Mouse (Mus musculus) neural tube, embryonic 15.5 days (tissue): ENCODE data around the gene Nrp2. TPM values are rescaled to one million over a fixed set of nuclear protein-coding genes. Genes with fewer than 3 reads are reported as not detected.

Experiments
- ATAC-seq: fragments of 200-750 bp; cut with Nextera tagmentation; 2 replicates; pipeline ENCODE4 v1.8.0; 2017; ENCODE audit warnings: mild to moderate bottlenecking, moderate TSS enrichment, moderate library complexity; ENCODE audit not compliant: low FRiP score
- H3K27ac ChIP-seq: fragments of 300-500 bp; sonication (generic); replicated peaks from 2 replicates; pipeline ENCODE4 v1.5.1; 2015; ENCODE audit warnings: mild to moderate bottlenecking, inconsistent platforms
- H3K27me3 ChIP-seq: fragments of 300-500 bp; sonication (generic); replicated peaks from 2 replicates; pipeline ENCODE4 v1.6.1; 2015; ENCODE audit warnings: inconsistent platforms
- H3K36me3 ChIP-seq: fragments of 300-500 bp; sonication (generic); 2 replicates; pipeline ENCODE4 v1.6.1; 2015; ENCODE audit warnings: inconsistent platforms
- H3K4me1 ChIP-seq: fragments of 300-500 bp; sonication (generic); 2 replicates; pipeline ENCODE4 v1.6.1; 2015; ENCODE audit warnings: inconsistent platforms
- H3K4me2 ChIP-seq: fragments of 300-500 bp; sonication (generic); 2 replicates; pipeline ENCODE4 v1.6.1; 2015; ENCODE audit warnings: inconsistent platforms, mild to moderate bottlenecking, moderate library complexity
- H3K4me3 ChIP-seq: fragments of 300-500 bp; sonication (generic); replicated peaks from 2 replicates; pipeline ENCODE4 v1.5.1; 2015; ENCODE audit warnings: mild to moderate bottlenecking, inconsistent platforms
- H3K9ac ChIP-seq: fragments of 300-500 bp; sonication (generic); replicated peaks from 2 replicates; pipeline ENCODE4 v1.6.1; 2015; ENCODE audit warnings: mild to moderate bottlenecking, inconsistent platforms
- H3K9me3 ChIP-seq: fragments of 300-500 bp; sonication (generic); replicated peaks from 2 replicates; pipeline ENCODE4 v1.6.1; 2016; ENCODE audit warnings: inconsistent platforms
- WGBS: fragments of 180-500 bp; shearing (Covaris S2); methylation state at CpG from one replicate; pipeline ENCODE4 v1.1.7; 2015; ENCODE audit warnings: mixed read lengths; 5-methylcytosine and 5-hydroxymethylcytosine counted together
- polyA plus RNA-seq: library from polyadenylated mRNA; unstranded; fragments of >200 nt; fragmentation: Nextera tagmentation; extraction: Ambion mirVana; gene quantifications from 2 replicates; pipeline ENCODE4 v1.2.1, GENCODE M21; 2015

The Nrp2 gene
- polyA plus RNA-seq, 1 experiment from 2014 or later: 35.6 TPM

DNA sequence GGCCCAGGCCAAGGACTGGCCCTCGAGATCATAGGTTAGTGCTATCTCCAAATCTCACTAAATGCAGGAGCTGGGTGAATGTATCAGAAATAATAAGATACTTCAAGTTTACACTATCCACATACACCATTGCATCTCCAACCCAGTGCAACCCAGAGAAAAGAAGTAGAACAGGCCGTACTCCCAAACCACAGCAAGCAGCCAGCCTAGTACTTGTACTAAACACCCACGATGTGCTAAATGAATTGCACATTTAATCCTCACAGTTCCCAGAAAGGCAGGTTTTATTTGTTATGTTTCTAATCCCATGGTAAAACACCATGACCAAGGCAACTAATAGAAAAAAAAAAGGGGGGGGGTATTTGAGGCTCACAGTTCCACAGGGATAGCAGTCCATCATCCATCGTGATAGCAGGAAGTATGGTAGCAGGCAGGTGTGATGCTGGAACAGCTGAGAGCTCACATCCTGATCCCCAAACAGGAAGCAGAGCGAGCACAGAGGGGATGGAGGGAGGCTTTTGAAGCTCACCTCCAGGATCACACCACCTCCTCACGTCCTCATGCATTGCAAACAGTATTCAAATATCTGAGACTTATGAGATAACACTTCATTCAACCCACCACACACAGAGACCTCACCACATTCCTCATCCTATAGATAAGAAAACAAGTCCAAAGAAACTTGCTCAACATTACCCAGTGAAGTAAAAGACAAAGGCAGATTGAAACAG lies 128.8 kb downstream of the Nrp2 start:
- ATAC-seq: no peak
- WGBS: 79% methylated on average over 6 of the region's 6 CpGs
- Histone ChIP-seq H3K27ac (no peak overlapping the region), H3K4me2 (no peak overlapping the region), H3K27me3 (no peaks in the 10 kb centered on the region), H3K9ac (no peak overlapping the region), H3K4me3 (no peak overlapping the region), H3K36me3 (no peaks in the 10 kb centered on the region), H3K9me3 (no peaks in the 10 kb centered on the region), H3K4me1 (peaks cover 6% of the 10 kb centered on the region; the same call in 1 of the 2 replicates)

GRCm38 (mm10) chr1:62833356-62833755 lies 130.3 kb downstream of the Nrp2 start:
- 100% methylated on average over 1 of the region's 1 CpGs for WGBS
- H3K4me2 ChIP-seq: no peak overlapping the region
- no peak for ATAC-seq
- no peak overlapping the region for H3K4me3 ChIP-seq
- no peaks in the 10 kb centered on the region for H3K4me1 ChIP-seq
- H3K27me3 ChIP-seq: no peaks in the 10 kb centered on the region
- no peak overlapping the region for H3K9ac ChIP-seq
- no peak overlapping the region for H3K27ac ChIP-seq
- no peaks in the 10 kb centered on the region for H3K9me3 ChIP-seq
- H3K36me3 ChIP-seq: no peaks in the 10 kb centered on the region

- Histone ChIP-seq H3K4me1 (no peaks in the 10 kb centered on the region), H3K27me3 (no peaks in the 10 kb centered on the region), H3K4me3 (no peak overlapping the region), H3K9ac (no peak overlapping the region), H3K27ac (no peak overlapping the region), H3K36me3 (no peaks in the 10 kb centered on the region), H3K9me3 (no peaks in the 10 kb centered on the region), H3K4me2 (no peak overlapping the region)
- ATAC-seq: no peak
- WGBS: 97% methylated on average over 1 of the region's 1 CpGs
Observed at GRCm38 (mm10) chr1:62834443-62835185, 131.5 kb downstream of the Nrp2 start.

GRCm38 (mm10) chr1:62838083-62838482 lies 135.0 kb downstream of the Nrp2 start:
- WGBS: 90% methylated on average over 3 of the region's 3 CpGs

DNA sequence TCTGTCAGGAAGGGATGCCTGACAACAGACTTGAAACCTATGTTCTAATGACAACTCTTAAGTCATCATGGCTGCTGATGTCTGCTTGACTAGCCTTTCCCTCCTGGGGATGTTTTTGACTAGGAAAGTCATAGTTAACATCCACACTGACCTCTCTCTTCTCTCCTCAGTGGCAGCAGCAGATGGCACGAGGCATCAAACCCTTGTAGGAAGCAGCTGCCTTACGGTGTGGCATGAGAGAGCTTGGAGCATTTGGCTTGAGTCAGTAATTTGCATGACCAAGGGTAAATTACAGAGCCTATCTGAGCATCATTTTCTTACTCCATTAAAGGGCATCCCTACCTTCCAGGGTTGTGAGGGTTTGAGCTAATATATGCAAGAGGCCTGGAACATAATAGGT lies 135.5 kb downstream of the Nrp2 start:
- WGBS: 44% methylated on average over 2 of the region's 2 CpGs
- Histone ChIP-seq H3K9me3 (no peaks in the 10 kb centered on the region), H3K27ac (no peak overlapping the region), H3K4me3 (no peak overlapping the region), H3K9ac (no peak overlapping the region), H3K36me3 (no peaks in the 10 kb centered on the region), H3K4me1 (no peaks in the 10 kb centered on the region), H3K27me3 (no peaks in the 10 kb centered on the region), H3K4me2 (no peak overlapping the region)
- no peak for ATAC-seq

More at GRCm38 (mm10) chr1:62838083-62838482, 135.0 kb downstream of the Nrp2 start:
- no peaks in the 10 kb centered on the region for H3K9me3 ChIP-seq
- no peak overlapping the region for H3K4me3 ChIP-seq
- H3K36me3 ChIP-seq: no peaks in the 10 kb centered on the region
- no peak overlapping the region for H3K27ac ChIP-seq
- H3K4me1 ChIP-seq: no peaks in the 10 kb centered on the region
- H3K27me3 ChIP-seq: no peaks in the 10 kb centered on the region
- no peak overlapping the region for H3K9ac ChIP-seq
- ATAC-seq: no peak
- no peak overlapping the region for H3K4me2 ChIP-seq

- no peak overlapping the region for H3K4me2 ChIP-seq
- no peak overlapping the region for H3K4me3 ChIP-seq
- H3K4me1 ChIP-seq: no peaks in the 10 kb centered on the region
- H3K9ac ChIP-seq: no peak overlapping the region
- 89% methylated on average over 4 of the region's 4 CpGs for WGBS
- no peaks in the 10 kb centered on the region for H3K9me3 ChIP-seq
- ATAC-seq: no peak
- no peak overlapping the region for H3K27ac ChIP-seq
- H3K36me3 ChIP-seq: no peaks in the 10 kb centered on the region
- H3K27me3 ChIP-seq: no peaks in the 10 kb centered on the region
Observed at GRCm38 (mm10) chr1:62843215-62843614, 140.1 kb downstream of the Nrp2 start.

DNA sequence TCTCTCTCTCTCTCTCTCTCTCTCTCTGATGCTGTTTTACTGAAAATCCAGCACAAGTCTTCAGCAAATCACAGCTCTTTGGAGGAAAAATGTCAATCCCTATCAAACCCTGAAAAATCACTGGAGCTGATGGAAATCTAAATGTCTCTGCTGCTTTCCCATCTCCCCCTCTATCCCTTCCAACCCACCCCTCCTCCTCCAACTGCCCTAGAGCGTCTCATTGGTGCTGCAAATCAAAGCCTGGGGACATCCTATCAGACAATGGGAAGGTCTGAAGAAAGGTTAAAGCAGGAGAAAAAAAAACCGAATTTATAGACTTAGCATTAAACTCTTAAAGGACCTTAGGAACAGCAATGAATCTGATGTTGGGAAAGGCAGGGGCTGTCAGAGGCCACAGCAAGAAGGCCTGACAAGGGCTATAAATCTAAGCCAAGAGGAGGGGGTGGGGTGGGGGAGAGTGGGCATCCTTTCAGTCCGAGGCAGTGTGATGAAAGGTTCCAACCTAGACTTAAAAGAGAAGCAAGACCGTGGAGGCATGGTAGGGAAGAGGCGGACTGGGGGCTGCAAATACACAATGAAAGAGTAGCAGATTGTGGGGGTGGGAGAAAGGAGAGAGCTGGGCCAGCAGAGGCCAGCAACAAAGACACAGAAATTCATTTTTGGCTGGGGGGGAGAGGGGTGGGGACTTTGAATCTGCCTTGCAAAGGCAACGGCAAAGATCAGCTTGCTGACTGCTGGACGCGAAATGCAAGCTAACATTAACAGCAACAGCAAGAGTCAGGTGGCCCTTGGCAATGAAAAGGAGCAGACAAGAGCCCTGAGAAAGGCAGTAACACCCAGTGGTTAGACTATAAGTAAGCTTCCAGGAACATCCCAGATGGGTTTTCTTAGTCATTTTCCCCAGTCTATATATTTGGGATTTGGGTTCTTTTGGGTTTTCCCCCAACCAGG lies 148.2 kb downstream of the Nrp2 start:
- WGBS: 8% methylated on average over 8 of the region's 8 CpGs
- no peak overlapping the region for H3K4me3 ChIP-seq
- H3K27ac ChIP-seq: peak overlapping the region; percentile 29; the same call in 1 of the 2 replicates
- peak overlapping the region; percentile 3; the same call in 1 of the 2 replicates for H3K4me2 ChIP-seq
- no peak overlapping the region for H3K9ac ChIP-seq
- no peaks in the 10 kb centered on the region for H3K27me3 ChIP-seq
- peaks cover 10% of the 10 kb centered on the region for H3K4me1 ChIP-seq
- no peaks in the 10 kb centered on the region for H3K9me3 ChIP-seq
- ATAC-seq: peak; percentile 87; the same call in 1 of the 2 replicates
- H3K36me3 ChIP-seq: no peaks in the 10 kb centered on the region

DNA sequence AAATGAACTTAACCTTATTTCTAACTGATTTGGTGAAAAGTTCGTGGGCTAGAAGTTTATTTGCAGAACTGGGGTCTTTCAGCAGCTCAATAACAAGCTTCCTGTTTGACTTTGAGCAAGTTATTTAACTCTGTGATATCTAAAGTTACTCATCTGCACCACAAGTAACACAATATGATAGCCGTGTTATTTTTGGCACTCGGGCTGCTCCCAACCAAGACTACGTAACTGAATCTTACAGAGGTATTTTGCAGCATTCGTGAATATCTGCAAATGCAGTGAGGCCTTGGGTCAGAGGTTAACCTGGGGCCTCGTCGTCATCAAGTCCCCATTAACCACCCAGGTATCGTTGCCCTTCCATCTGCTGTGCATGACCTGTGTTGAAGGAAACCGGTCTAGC lies 150.3 kb downstream of the Nrp2 start:
- Histone ChIP-seq H3K9me3 (no peaks in the 10 kb centered on the region), H3K4me2 (no peak overlapping the region)
- 76% methylated on average over 9 of the region's 9 CpGs for WGBS

DNA sequence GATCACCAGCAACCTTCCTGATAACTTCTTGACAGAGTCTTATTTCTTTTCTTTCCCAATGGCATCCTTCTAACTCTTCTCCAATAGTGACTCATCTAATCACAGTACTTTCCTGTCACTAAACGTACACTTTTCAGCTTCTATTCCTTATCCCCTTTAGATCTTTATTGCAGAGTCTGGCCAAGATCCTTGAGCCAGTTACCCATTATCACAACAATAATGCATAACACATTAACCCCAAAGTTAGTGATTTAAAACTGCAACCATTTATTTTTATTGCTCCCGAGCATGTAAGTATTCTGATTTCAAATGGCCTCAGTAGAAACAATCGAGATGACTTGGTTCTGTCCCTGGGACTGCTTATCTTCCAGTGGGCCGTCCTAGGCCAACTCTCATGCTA lies 150.9 kb downstream of the Nrp2 start:
- no peaks in the 10 kb centered on the region for H3K36me3 ChIP-seq
- H3K4me1 ChIP-seq: peaks cover 11% of the 10 kb centered on the region
- no peak overlapping the region for H3K4me2 ChIP-seq
- no peak overlapping the region for H3K27ac ChIP-seq
- ATAC-seq: no peak
- H3K9ac ChIP-seq: no peak overlapping the region
- H3K4me3 ChIP-seq: no peak overlapping the region
- 77% methylated on average over 4 of the region's 4 CpGs for WGBS
- H3K27me3 ChIP-seq: no peaks in the 10 kb centered on the region
- H3K9me3 ChIP-seq: no peaks in the 10 kb centered on the region

More for the DNA sequence above, 150.3 kb downstream of the Nrp2 start:
- Histone ChIP-seq H3K27ac (no peak overlapping the region), H3K9ac (no peak overlapping the region), H3K4me3 (no peak overlapping the region), H3K27me3 (no peaks in the 10 kb centered on the region), H3K4me1 (peaks cover 10% of the 10 kb centered on the region), H3K36me3 (no peaks in the 10 kb centered on the region)
- no peak for ATAC-seq

DNA sequence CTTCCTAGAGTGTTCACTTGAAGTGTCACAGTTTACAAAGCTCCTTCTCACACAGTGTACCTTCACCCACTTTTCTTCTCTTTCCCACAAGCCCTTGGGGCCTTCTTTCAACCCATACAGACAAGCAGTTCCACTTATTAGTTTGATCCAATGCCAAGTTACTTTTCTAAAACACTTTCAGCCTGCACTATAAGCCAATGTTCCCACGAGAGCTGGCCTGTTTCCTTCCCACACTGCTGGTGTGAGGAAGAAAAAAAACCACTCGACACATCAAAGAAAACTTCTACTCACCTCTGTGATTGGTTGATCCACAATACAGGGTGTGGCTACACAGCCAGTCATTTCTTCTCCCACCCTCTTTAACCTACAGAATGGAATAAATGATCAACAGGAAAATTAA lies 156.0 kb downstream of the Nrp2 start:
- H3K9me3 ChIP-seq: no peaks in the 10 kb centered on the region
- 46% methylated on average over 2 of the region's 2 CpGs for whole genome bisulfite sequencing

GRCm38 (mm10) chr1:62859556-62860300 lies 156.6 kb downstream of the Nrp2 start:
- WGBS: 71% methylated on average over 9 of the region's 9 CpGs
- Histone ChIP-seq H3K4me1 (peaks cover 21% of the 10 kb centered on the region), H3K9ac (no peak overlapping the region), H3K9me3 (no peaks in the 10 kb centered on the region), H3K36me3 (no peaks in the 10 kb centered on the region), H3K27me3 (no peaks in the 10 kb centered on the region), H3K4me2 (no peak overlapping the region), H3K4me3 (no peak overlapping the region), H3K27ac (no peak overlapping the region)
- ATAC-seq: no peak

More for the DNA sequence above, 156.0 kb downstream of the Nrp2 start:
- Histone ChIP-seq H3K27ac (no peak overlapping the region), H3K27me3 (no peaks in the 10 kb centered on the region), H3K36me3 (no peaks in the 10 kb centered on the region), H3K4me2 (no peak overlapping the region), H3K4me1 (peaks cover 21% of the 10 kb centered on the region), H3K9ac (no peak overlapping the region), H3K4me3 (no peak overlapping the region)
- no peak for ATAC-seq
